Mouse (Mus musculus): ENCODE data around the gene Elf2.

GRCm38 (mm10) chr3:51223556-51223955 lies 116.9 kb downstream of the Elf2 start:
- TF ChIP-seq CTCF (IDR thresholded peaks at IDR 0.05; ENCODE audit: insufficient read depth, low read length) = no peak
- no peak for TF ChIP-seq POLR2A (IDR thresholded peaks at IDR 0.05; ENCODE audit: borderline replicate concordance, extremely low read depth, low read depth, low read length)
